ENCODE assay signal across 9 mouse cellular contexts in the genomic region with DNA sequence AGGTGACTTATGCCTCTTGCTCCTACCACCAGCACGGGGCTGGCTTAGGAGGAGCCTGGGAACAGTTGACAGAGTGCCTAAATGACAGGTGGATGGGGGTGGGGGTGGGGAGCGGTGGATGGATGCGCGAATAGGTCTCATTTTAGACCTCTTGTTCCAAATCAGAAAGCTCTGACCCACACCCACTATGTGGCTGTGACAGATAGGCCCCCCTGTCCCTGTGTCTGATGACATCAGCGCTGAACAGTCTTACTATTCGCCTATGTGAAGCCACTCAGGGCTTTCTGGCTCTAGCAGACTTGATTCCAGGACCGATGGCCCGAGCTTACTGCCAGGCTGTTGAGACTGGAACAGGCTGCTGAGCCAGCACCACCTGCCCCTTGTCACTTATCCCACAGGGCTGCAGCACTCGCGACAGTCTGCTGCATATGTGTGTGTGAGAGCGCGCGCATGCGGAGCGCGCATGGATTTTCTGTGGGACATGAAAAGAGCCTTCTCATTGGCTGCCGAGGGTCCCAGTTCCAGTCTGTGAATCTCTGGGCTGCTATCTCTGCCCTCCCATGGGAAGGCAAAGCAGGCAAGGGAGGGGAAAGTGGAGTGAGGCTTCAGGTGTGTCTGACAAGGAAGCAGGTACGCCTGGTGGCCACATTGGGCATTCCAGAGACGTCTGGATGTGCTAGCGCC.
DNase-seq lines count a peak whose midpoint lies in the region; ATAC-seq and TF ChIP-seq lines count a peak whose summit lies in the region.
"Had no signal": no experiment of that assay in that cellular context is flagged by ENCODE, and none has a peak within 500 bp of the region (broad histone marks: within the 10 kb centered on the region; RNA-seq: fewer than 3 reads in every experiment).

No protein-coding gene starts in this region.

- peaks cover 10% of the 10 kb centered on the region; the same call in 1 of the 2 replicates for H3K27me3 ChIP-seq in heart, embryonic 14.5 days (ENCODE audit: control insufficient read depth, insufficient read depth, low read length)
- no peaks in the 10 kb centered on the region for H3K27me3 ChIP-seq in heart, adult 2 months (ENCODE audit: control insufficient read depth, insufficient read depth, low read length)
- peaks cover 67% of the 10 kb centered on the region for H3K27me3 ChIP-seq in neural tube, embryonic 15.5 days (replicated peaks)

- TF ChIP-seq CTCF in heart, adult 2 months (IDR thresholded peaks at IDR 0.05), result no peak
- no peak; the same call in 1 of the 2 replicates for TF ChIP-seq CTCF in brain, embryonic 14.5 days (IDR thresholded peaks at IDR 0.05; ENCODE audit: borderline replicate concordance, extremely low read depth, insufficient read depth, insufficient read length)

- no peak for DNase-seq in heart, adult 2 months
- peak; percentile 83 for DNase-seq in brain, embryonic 14.5 days (ENCODE audit: low read depth)
- peak; percentile 36 to 56 for DNase-seq in left cerebral cortex, adult 18-20 months (ENCODE audit: low spot score in 2 of 2)
- DNase-seq in testis, postnatal 10 days (ENCODE audit: low spot score), result no peak
- DNase-seq in spleen, postnatal 36 days (ENCODE audit: low spot score in 2 of 2), result no peak

- TF ChIP-seq EP300 in heart, adult 2 months (IDR thresholded peaks at IDR 0.05; ENCODE audit: insufficient read depth, low read depth, low read length), result no peak

- peak overlapping the region; percentile 64 for H3K9ac ChIP-seq in heart, embryonic 14.5 days (ENCODE audit: low read length)
- H3K9ac ChIP-seq in heart, adult 2 months (ENCODE audit: low read depth, low read length), result no peak overlapping the region
- H3K9ac ChIP-seq in neural tube, embryonic 15.5 days (replicated peaks), result peak overlapping the region; percentile 36

- WGBS in heart, embryonic 14.5 days, result 24% methylated on average over 20 of the region's 20 CpGs
- 34% methylated on average over 20 of the region's 20 CpGs for WGBS in heart, adult 2 months
- WGBS in neural tube, embryonic 15.5 days, result 27% methylated on average over 20 of the region's 20 CpGs

- no peak for TF ChIP-seq POLR2A in heart, adult 2 months (IDR thresholded peaks at IDR 0.05; ENCODE audit: insufficient read depth, low read depth, low read length)
- TF ChIP-seq POLR2A in brain, embryonic 14.5 days (IDR thresholded peaks at IDR 0.05; ENCODE audit: borderline replicate concordance, extremely low read depth, insufficient read depth, insufficient read length, poor library complexity, severe bottlenecking), result no peak

- H3K4me3 ChIP-seq in heart, embryonic 14.5 days (ENCODE audit: control insufficient read depth in 1 of 2, insufficient read depth in 1 of 2, low read depth in 1 of 2, low read length in 2 of 2), result peak overlapping the region; percentile 43 to 58
- H3K4me3 ChIP-seq in heart, adult 2 months, result no peak overlapping the region
- peak overlapping the region; percentile 37 for H3K4me3 ChIP-seq in neural tube, embryonic 15.5 days (replicated peaks)

- peak overlapping the region; percentile 67 for H3K4me2 ChIP-seq in heart, embryonic 14.5 days (ENCODE audit: low read length)
- H3K4me2 ChIP-seq in neural tube, embryonic 15.5 days, result peak overlapping the region; percentile 67

- no peaks in the 10 kb centered on the region for H3K9me3 ChIP-seq in heart, embryonic 14.5 days (ENCODE audit: control insufficient read depth, low read length)
- H3K9me3 ChIP-seq in neural tube, embryonic 15.5 days (replicated peaks), result no peaks in the 10 kb centered on the region
- H3K9me3 ChIP-seq: G1E had no signal

- no peaks in the 10 kb centered on the region for H3K36me3 ChIP-seq in heart, embryonic 14.5 days (ENCODE audit: control insufficient read depth, insufficient read depth, low read length)
- H3K36me3 ChIP-seq in heart, adult 2 months (ENCODE audit: control insufficient read depth, insufficient read depth, low read length), result no peaks in the 10 kb centered on the region
- H3K36me3 ChIP-seq in neural tube, embryonic 15.5 days, result no peaks in the 10 kb centered on the region
- H3K36me3 ChIP-seq: G1E had no signal

- peak; percentile 46; the same call in 1 of the 2 replicates for ATAC-seq in heart, embryonic 14.5 days (ENCODE audit: insufficient number of reproducible peaks, insufficient read depth, low FRiP score, low read depth)
- ATAC-seq in frontal cortex, adult (ENCODE audit: low TSS enrichment), result peak; percentile 84
- peak; percentile 85 for ATAC-seq in neural tube, embryonic 15.5 days (ENCODE audit: low FRiP score)

- peak overlapping the region; percentile 93 to 94 for H3K27ac ChIP-seq in heart, embryonic 14.5 days (replicated peaks in 1 of 2; ENCODE audit: control insufficient read depth in 1 of 2, insufficient read depth in 1 of 2, low read depth in 2 of 2, low read length in 2 of 2)
- H3K27ac ChIP-seq in heart, adult 2 months, result no peak overlapping the region
- peak overlapping the region; percentile 56; the same call in 1 of the 2 replicates for H3K27ac ChIP-seq in neural tube, embryonic 15.5 days (replicated peaks)

- no peaks in the 10 kb centered on the region for H3K79me2 ChIP-seq in heart, adult 2 months (replicated peaks; ENCODE audit: control insufficient read depth, insufficient read depth, low read length)

- intact Hi-C loops in heart, adult 2 months (cut with DNase I), result no loop called here

- H3K4me1 ChIP-seq in heart, embryonic 14.5 days (ENCODE audit: control insufficient read depth in 2 of 2, insufficient read depth in 2 of 2, low read length in 2 of 2), result peaks cover 8 to 10% of the 10 kb centered on the region in 2 experiments; a peak in 3 of 4 replicates
- H3K4me1 ChIP-seq in heart, adult 2 months (ENCODE audit: control insufficient read depth, insufficient read depth, low read length), result no peaks in the 10 kb centered on the region
- H3K4me1 ChIP-seq in neural tube, embryonic 15.5 days, result peaks cover 19% of the 10 kb centered on the region

Comparison
In these comparisons a context has a peak if more than half of its experiments do, and no peak if none do; other contexts are left out.
1. DNase-seq: peak in brain, embryonic 14.5 days (single experiment) and left cerebral cortex, adult 18-20 months (2 of 2); none in heart, adult 2 months (0 of 2), testis, postnatal 10 days (single experiment) and spleen, postnatal 36 days (0 of 2).
2. Peak in every context shown above with its lines, with median percentiles within 50 percentile points of each other: ATAC-seq.